Mouse (Mus musculus) CD4-positive helper T cell, adult 2 months (primary cell): Measurements from ENCODE around the gene Gm12394.
"Not testable (repeated sequence)": the region's sequence is repeated elsewhere in the genome, so short reads cannot be mapped to it uniquely, and the experiment has no call there.

Source experiments
- DNase-seq: peaks from one replicate; pipeline ENCODE4 v3.0.0-alpha.2; 2012; ENCODE audit warnings: low read depth, missing footprints, low spot score

Gm12394 gene

GRCm38 (mm10) chr4:42856671-42857070, at the start of gene Gm12394:
Gene Gm12394 (minus strand): TSS chr4:42856771.
- not testable (repeated sequence) for DNase-seq

DNA sequence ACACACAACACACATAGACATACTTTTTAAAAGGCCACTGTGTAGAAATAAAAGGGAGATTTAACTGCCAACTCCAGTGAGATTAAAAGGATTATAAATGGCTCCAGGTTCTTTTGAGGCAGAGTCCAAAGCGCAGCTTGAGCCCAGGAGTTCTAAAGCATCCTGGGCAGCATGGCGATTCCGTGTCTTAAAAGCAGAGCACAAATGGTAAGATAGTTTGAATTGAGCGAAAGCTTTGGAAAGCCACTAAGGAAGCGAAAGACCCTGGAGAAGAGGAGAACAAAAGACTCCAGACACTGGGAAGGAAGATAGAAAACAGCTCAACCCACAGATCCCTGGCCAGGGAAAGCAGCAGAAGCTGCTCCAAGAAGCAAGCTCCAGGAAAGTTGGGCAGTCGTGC, 48.4 kb upstream of the Gm12394 start:
- DNase-seq = no peak

DNA sequence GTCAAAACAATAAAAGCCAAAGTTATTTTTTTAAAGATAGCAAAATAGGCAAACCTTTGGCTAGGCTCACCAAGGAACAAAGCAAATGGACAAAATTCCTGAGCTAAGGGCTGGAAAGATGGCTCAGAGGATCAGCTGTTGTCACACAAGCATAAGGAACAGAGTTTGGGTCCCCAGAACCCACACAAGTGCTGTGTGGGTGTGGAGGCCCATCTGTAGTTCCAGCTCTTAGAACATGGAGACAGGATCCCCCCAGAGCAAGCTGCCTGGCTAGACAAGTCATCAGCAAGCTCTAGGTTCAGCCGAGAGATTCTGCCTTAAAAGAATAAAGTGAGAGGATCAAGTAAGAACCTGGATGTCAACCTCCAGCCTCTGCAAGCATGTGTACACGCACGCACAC, 48.0 kb upstream of the Gm12394 start:
- no peak for DNase-seq

DNA sequence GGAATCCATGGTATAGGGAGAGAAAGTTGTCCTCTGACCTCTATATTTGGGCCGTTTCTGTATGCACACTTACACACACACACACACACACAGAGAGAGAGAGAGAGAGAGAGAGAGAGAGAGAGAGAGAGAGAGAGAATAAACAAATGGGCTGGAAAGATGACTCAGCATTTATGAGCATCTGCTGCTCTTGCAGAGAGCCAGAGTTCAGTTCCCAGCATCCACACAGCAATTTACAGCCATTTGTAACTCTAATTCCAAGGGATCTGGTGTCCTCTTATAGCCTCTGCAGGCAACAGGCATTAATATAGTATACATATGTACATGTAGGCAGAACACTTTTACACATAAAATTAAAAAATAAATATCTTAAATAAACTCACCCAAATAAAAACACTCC, 47.4 kb upstream of the Gm12394 start:
- no peak for DNase-seq

- DNase-seq = no peak
These were observed 46.2 kb upstream of the Gm12394 start for GRCm38 (mm10) chr4:42902730-42903129.

GRCm38 (mm10) chr4:42902174-42902573, 45.6 kb upstream of the Gm12394 start:
- DNase-seq = peak; percentile 17

- DNase-seq = no peak
These were observed 44.3 kb upstream of the Gm12394 start for GRCm38 (mm10) chr4:42900878-42901277.

DNA sequence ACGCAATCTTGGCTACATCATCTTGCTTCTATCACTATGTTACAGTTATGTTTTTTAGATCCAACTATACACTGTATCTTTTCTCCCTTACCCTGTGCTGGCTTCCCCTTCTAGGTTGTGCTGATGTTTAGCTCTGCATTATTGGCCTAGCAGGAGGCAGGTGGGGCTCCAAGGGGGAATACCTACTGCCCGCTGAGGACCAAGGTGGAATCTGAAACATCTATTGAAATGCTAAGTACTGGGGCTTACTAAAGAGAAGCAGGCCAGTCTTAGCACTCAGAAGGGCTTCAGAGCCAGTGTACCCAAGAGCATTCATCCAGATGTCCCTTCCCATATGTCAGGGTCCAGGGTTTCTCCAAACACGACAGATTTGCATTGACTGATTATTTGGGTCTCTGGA, 42.3 kb upstream of the Gm12394 start:
- DNase-seq = no peak

GRCm38 (mm10) chr4:42895118-42895517, 38.5 kb upstream of the Gm12394 start:
- no peak for DNase-seq

DNA sequence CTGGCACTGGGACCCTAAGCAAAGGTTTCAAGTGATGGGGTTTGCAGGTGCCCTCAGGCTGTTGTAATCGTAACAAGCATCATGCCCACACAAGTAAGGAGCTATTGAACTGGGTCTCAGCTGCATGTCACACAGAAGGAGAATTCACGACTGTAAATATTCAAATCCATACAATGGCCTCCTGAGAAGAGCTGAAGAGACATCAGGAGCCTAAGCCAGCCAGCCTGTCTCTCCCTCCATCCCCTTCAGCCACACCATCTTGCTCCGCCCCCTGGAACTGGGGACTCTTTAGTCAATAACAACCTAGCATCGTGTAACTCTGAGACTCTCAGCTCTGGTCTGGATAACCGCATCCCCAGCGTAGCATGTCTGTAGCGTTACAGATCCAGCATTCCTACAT, 34.6 kb upstream of the Gm12394 start:
- DNase-seq = no peak

GRCm38 (mm10) chr4:42888806-42889205, 32.2 kb upstream of the Gm12394 start:
- DNase-seq = no peak

DNA sequence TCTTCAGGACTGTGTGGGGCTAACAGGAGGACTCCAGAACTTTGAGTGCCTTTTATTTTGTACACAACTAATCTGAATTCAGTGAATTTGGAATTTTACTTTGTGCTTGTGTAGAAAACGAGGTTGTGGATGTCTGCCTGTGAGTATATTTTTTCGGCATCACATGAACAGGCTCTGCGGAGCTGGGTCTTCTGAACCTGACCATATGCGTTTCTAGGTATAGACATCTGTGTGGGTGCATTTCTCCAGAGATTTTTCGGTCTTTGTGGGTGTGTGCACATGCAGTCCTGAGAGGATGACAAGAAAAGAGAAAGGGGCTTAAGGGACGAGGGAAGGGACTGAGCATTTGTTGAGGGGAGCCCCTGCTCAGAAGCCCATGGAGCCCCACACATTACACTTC, 30.4 kb upstream of the Gm12394 start:
- DNase-seq = no peak

- no peak for DNase-seq
These were observed 24.0 kb upstream of the Gm12394 start for GRCm38 (mm10) chr4:42880677-42880948.

- DNase-seq = no peak
These were observed 23.5 kb upstream of the Gm12394 start for GRCm38 (mm10) chr4:42879829-42880676.

- no peak for DNase-seq
These were observed 21.1 kb upstream of the Gm12394 start for GRCm38 (mm10) chr4:42877657-42878056.

GRCm38 (mm10) chr4:42876586-42877291, 20.2 kb upstream of the Gm12394 start:
- peak; percentile 58 for DNase-seq

DNA sequence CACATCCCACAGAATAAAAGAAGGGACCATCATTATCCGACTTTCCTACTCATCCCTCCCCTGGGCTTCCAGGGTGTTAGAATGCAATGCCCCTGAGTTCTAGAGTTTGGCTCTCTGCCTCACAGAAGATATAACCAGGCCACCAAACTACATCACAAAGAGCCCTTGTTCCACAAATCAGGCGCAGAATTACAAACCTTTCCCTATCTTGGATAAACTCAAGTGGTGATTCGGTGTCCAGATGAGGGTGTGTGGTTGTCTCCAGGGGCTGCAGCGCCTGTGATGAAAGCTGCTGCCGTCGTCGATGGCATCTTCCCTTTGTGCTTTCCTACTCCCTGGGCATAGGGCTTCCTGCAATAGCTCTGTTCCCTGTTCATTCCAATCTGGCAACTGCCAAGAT, 17.6 kb upstream of the Gm12394 start, which contains the start of gene Fam205c:
Gene Fam205c (minus strand): TSS at position 101 of the 400 bp plus-strand sequence.
- DNase-seq = no peak

DNA sequence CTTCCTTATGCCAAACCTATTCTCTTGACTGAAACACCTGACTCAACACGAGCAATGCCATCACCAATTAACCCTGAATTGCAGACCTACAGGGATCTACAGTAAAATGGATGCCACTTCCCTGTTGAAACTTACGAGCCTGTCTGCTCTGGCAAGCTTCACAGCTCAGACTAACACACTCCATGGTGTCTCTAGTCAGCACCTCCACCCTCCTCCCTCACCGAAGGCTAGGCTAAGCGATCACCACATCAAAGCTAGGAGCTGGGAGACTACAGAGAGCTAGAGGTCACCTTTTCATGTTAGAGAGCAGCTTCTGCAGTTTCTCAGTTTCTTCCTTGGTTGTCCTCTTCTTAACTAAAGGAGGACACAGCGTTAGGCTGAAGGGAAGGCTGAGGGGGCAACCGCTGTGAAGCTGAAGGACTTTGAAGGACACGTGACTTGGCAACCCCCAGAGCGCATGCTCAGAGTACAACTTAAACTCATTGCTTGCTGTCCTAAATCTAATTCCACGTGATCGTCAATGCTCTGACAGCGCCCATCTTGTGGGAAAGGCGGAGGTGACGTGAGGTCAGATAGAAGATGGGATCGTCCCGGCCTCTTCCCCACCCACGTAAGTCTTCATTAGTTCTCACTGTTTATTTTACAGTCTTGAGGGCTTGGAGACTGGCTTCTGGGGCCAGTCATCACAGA, 16.3 kb upstream of the Gm12394 start:
- DNase-seq = no peak

GRCm38 (mm10) chr4:42872151-42872550, 15.6 kb upstream of the Gm12394 start:
- DNase-seq = no peak

DNA sequence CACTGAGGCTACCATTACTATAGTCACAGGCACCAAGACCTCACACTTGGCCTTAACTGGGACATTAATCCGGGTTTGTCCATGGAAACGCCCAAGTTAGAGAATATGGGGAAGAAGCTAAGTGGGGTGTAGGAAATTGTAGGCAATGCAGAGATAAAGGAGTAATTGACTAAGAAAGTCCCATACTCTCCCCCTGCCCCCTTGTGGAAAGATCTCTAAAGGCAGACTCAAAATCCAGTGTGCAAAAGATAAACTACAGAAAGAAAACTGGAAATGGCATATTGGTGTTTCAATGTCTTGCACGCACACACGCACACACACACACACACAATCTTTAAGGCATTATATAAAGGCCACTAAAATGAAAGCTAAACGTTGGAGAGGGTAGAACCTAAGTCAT, 14.2 kb upstream of the Gm12394 start:
- DNase-seq = no peak

DNA sequence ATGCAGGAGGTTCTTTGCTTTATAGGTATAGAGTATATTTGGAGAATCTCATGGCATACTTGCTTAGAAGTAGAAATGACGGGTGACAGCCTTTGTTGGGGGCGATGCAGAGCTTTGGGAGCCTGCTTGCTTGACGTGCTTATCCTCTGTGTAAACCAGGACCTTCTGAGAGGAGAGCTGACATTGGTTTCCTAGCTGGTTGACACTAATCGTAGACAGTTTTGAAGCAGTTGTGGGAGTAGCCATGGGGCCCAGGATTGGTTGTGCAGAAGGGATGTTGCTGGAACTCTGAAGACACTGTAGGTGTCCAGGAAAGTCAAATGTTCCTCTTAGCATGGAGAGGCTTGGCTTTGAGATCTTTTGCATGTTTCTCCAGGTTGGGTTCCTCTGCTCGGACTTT, 11.6 kb upstream of the Gm12394 start:
- no peak for DNase-seq

DNA sequence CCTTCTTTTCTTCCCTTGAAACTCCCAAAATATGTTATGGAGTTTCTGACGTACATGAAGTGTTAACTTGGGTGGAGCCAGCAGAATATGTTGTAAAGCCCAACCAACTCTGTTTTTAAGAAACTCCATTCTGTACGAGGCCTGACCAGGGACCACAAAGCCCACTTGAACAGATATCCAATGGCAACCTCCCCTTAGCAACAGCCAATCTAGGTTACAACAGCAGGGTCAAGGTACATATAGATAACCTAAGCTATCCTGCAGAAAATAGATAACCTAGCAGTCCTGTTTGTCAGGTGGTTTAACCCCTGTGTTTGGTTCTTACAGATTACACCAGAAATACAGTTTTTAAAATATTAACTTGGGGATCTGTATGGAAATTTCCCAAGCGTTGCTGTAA, 10.8 kb upstream of the Gm12394 start:
- no peak for DNase-seq

DNA sequence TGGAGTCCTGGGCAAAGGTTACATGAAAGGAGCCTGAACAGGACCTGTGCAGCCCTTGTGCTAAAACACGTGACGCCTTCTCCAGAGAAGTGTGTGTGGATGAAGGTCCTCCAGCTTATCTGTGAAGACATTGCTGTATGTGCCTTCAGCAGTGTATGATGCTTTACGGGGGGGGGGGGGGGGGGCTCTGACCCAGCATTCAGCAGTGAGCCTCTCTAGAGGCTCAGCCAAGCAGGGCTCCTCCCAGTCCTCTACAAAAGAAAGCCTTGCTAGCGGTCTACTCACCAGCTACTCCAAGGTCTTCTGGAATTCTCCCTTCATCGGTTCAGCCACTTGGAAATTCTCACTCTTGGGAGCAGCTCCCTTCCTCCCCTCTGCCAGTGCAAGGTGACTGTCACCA, 6.9 kb upstream of the Gm12394 start:
- DNase-seq = not testable (repeated sequence)
